ENCODE assay signal across 29 mouse cellular contexts in the genomic region with DNA sequence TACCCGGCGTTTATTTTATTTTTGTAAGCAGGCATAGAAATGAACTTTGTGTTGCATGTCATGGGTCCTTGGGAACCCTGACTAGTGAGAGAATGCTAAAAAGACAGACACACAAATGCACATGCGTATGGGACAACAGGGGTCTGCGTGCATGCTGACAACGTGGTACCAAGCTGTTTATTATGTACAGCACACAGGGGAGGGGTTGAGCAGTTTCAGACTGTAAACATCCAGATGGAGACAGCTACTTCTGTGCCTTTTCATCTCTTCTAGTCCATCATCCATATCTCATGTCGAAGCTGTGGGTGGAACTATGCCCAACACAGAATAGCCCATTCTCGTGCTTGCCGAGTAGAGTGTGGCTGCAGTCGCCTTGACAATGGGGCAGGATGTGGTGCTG.
DNase-seq lines count a peak whose midpoint lies in the region; ATAC-seq and TF ChIP-seq lines count a peak whose summit lies in the region.
"Had no signal": no experiment of that assay in that cellular context is flagged by ENCODE, and none has a peak within 500 bp of the region (broad histone marks: within the 10 kb centered on the region; RNA-seq: fewer than 3 reads in every experiment).

No protein-coding gene starts in this region.

- H3K4me3 ChIP-seq in hindbrain, embryonic 10.5 days: no peak overlapping the region
- H3K4me3 ChIP-seq in hindbrain, postnatal 0 days (ENCODE audit: low read length): no peak overlapping the region
- no peak overlapping the region for H3K4me3 ChIP-seq in neural tube, embryonic 13.5 days
- H3K4me3 ChIP-seq in hindbrain, embryonic 15.5 days: no peak overlapping the region
- H3K4me3 ChIP-seq: gastrocnemius, adult 2 months; heart, embryonic 12.5 days; kidney, embryonic 15.5 days; midbrain, embryonic 10.5 days; midbrain, embryonic 15.5 days; stomach, embryonic 15.5 days had no signal

- ATAC-seq in hindbrain, postnatal 0 days: no peak
- peak; percentile 59; the same call in 1 of the 2 replicates for ATAC-seq in neural tube, embryonic 13.5 days (ENCODE audit: low read depth)
- 0 out of 2 replicates have a peak, but pooled peaks have one; percentile 23 for ATAC-seq in hindbrain, embryonic 15.5 days (ENCODE audit: low FRiP score, low read depth)
- ATAC-seq in activated CD4-positive, CD25-positive, alpha-beta regulatory T cell, adult 4 months: no peak
- ATAC-seq: CD4-positive, CD25-positive, alpha-beta regulatory T cell, adult 4 months; midbrain, embryonic 15.5 days had no signal

- H3K27ac ChIP-seq in hindbrain, embryonic 10.5 days: peak overlapping the region; percentile 74
- no peak overlapping the region for H3K27ac ChIP-seq in hindbrain, postnatal 0 days
- H3K27ac ChIP-seq in neural tube, embryonic 13.5 days (replicated peaks): peak overlapping the region; percentile 28
- no peak overlapping the region for H3K27ac ChIP-seq in hindbrain, embryonic 15.5 days (replicated peaks)
- H3K27ac ChIP-seq: gastrocnemius, adult 2 months; kidney, embryonic 15.5 days; liver, embryonic 14.5 days; midbrain, embryonic 10.5 days; midbrain, embryonic 15.5 days; stomach, embryonic 15.5 days had no signal

- no peaks in the 10 kb centered on the region for H3K27me3 ChIP-seq in hindbrain, embryonic 10.5 days (ENCODE audit: insufficient read depth, poor library complexity, severe bottlenecking)
- no peaks in the 10 kb centered on the region for H3K27me3 ChIP-seq in hindbrain, postnatal 0 days (ENCODE audit: insufficient read depth, low read length)
- no peaks in the 10 kb centered on the region for H3K27me3 ChIP-seq in neural tube, embryonic 13.5 days
- H3K27me3 ChIP-seq in hindbrain, embryonic 15.5 days: no peaks in the 10 kb centered on the region
- H3K27me3 ChIP-seq: heart, embryonic 12.5 days; kidney, embryonic 15.5 days; midbrain, embryonic 15.5 days; stomach, embryonic 15.5 days had no signal

- no peak overlapping the region for H3K4me2 ChIP-seq in hindbrain, postnatal 0 days (ENCODE audit: low read depth, low read length)
- no peak overlapping the region for H3K4me2 ChIP-seq in neural tube, embryonic 13.5 days
- no peak overlapping the region for H3K4me2 ChIP-seq in hindbrain, embryonic 15.5 days
- H3K4me2 ChIP-seq: heart, embryonic 12.5 days; kidney, embryonic 15.5 days; midbrain, embryonic 15.5 days; stomach, embryonic 15.5 days had no signal

- 0 out of 2 replicates have a peak, but pooled peaks cover 2% of the 10 kb centered on the region for H3K36me3 ChIP-seq in hindbrain, embryonic 10.5 days
- H3K36me3 ChIP-seq in hindbrain, postnatal 0 days (ENCODE audit: insufficient read depth, low read length): no peaks in the 10 kb centered on the region
- no peaks in the 10 kb centered on the region for H3K36me3 ChIP-seq in neural tube, embryonic 13.5 days
- no peaks in the 10 kb centered on the region for H3K36me3 ChIP-seq in hindbrain, embryonic 15.5 days
- H3K36me3 ChIP-seq: heart, embryonic 12.5 days; kidney, embryonic 15.5 days; midbrain, embryonic 10.5 days; midbrain, embryonic 15.5 days; stomach, embryonic 15.5 days had no signal

- WGBS in hindbrain, embryonic 10.5 days: 71% methylated on average over 9 of the region's 9 CpGs
- 42% methylated on average over 9 of the region's 9 CpGs for whole genome bisulfite sequencing in hindbrain, postnatal 0 days
- WGBS in neural tube, embryonic 13.5 days: 46% methylated on average over 9 of the region's 9 CpGs
- 40% methylated on average over 9 of the region's 9 CpGs for WGBS in hindbrain, embryonic 15.5 days

- peaks cover 61% of the 10 kb centered on the region for H3K4me1 ChIP-seq in hindbrain, embryonic 10.5 days (replicated peaks)
- peaks cover 16% of the 10 kb centered on the region for H3K4me1 ChIP-seq in hindbrain, postnatal 0 days (ENCODE audit: insufficient read depth, low read length)
- peaks cover 49% of the 10 kb centered on the region for H3K4me1 ChIP-seq in neural tube, embryonic 13.5 days (replicated peaks)
- H3K4me1 ChIP-seq in hindbrain, embryonic 15.5 days (replicated peaks): peaks cover 37% of the 10 kb centered on the region

- no peak for DNase-seq in hindbrain, embryonic 10.5 days (ENCODE audit: low spot score)
- DNase-seq in hindbrain, postnatal 0 days (ENCODE audit: low spot score): no peak
- DNase-seq in neural tube, embryonic 10.5 days (ENCODE audit: extremely low spot score, low spot score): no peak
- no peak for DNase-seq in spleen, postnatal 4 days (ENCODE audit: low spot score in 2 of 2)
- DNase-seq: adrenal gland, adult 2 months; adrenal gland, postnatal 36 days; cerebellum, adult 2 months; cerebellum, postnatal 14 days; gastrocnemius, adult 2 months; gastrocnemius, postnatal 36 days; heart, adult 18-20 months; heart, postnatal 4 days; kidney, adult 18-20 months; kidney, postnatal 25 days; layer of hippocampus, postnatal 36 days; liver; lung, adult 2 months; lung, postnatal 14 days; thymus, postnatal 14 days had no signal

- no peak overlapping the region for H3K9ac ChIP-seq in hindbrain, postnatal 0 days (replicated peaks; ENCODE audit: low read length)
- H3K9ac ChIP-seq in neural tube, embryonic 13.5 days: 0 out of 2 replicates have a peak overlapping the region, but pooled peaks have one; percentile 34
- H3K9ac ChIP-seq in hindbrain, embryonic 15.5 days: no peak overlapping the region
- H3K9ac ChIP-seq: heart, embryonic 12.5 days; kidney, embryonic 15.5 days; liver, embryonic 14.5 days; midbrain, embryonic 15.5 days; stomach, embryonic 15.5 days had no signal

- TF ChIP-seq CTCF in hindbrain, postnatal 0 days (IDR thresholded peaks at IDR 0.05; ENCODE audit: low read depth): no peak

- peaks cover 6% of the 10 kb centered on the region; the same call in 1 of the 2 replicates for H3K9me3 ChIP-seq in hindbrain, embryonic 10.5 days
- H3K9me3 ChIP-seq in hindbrain, postnatal 0 days (ENCODE audit: low read length): no peaks in the 10 kb centered on the region
- H3K9me3 ChIP-seq in neural tube, embryonic 13.5 days: no peaks in the 10 kb centered on the region
- no peaks in the 10 kb centered on the region for H3K9me3 ChIP-seq in hindbrain, embryonic 15.5 days
- H3K9me3 ChIP-seq: kidney, embryonic 15.5 days; midbrain, embryonic 10.5 days; midbrain, embryonic 15.5 days; stomach, embryonic 15.5 days had no signal

Comparison
In these comparisons a context has a peak if more than half of its experiments do, and no peak if none do; other contexts are left out.
1. H3K27ac ChIP-seq: peak in hindbrain, embryonic 10.5 days (single experiment) and neural tube, embryonic 13.5 days (single experiment); none in hindbrain, postnatal 0 days (single experiment) and hindbrain, embryonic 15.5 days (single experiment).
2. ATAC-seq: peak in neural tube, embryonic 13.5 days (single experiment) and hindbrain, embryonic 15.5 days (single experiment); none in hindbrain, postnatal 0 days (single experiment) and activated CD4-positive, CD25-positive, alpha-beta regulatory T cell, adult 4 months (single experiment).